Mouse (Mus musculus): ENCODE results near the gene Il34.
"Not testable (repeated sequence)": the region's sequence is repeated elsewhere in the genome, so short reads cannot be mapped to it uniquely, and the experiment has no call there.

The Il34 gene

GRCm38 (mm10) chr8:110811116-110811515 lies 5.4 kb upstream of the Il34 start:
- DNase-seq (ENCODE audit: low read depth in 2 of 2, low spot score in 2 of 2) = no peak

GRCm38 (mm10) chr8:110810481-110811065 lies 4.8 kb upstream of the Il34 start:
- no peak for DNase-seq (ENCODE audit: low read depth in 2 of 2, low spot score in 2 of 2)

GRCm38 (mm10) chr8:110809831-110810230 lies 4.1 kb upstream of the Il34 start:
- DNase-seq (ENCODE audit: low read depth in 2 of 2, low spot score in 2 of 2) = no peak

GRCm38 (mm10) chr8:110808495-110809472 lies 3.1 kb upstream of the Il34 start:
- DNase-seq (ENCODE audit: low read depth in 2 of 2, low spot score in 2 of 2) = no peak

GRCm38 (mm10) chr8:110806146-110806545 lies 422 bp upstream of the Il34 start:
- no peak for DNase-seq (ENCODE audit: low read depth in 2 of 2, low spot score in 2 of 2)

- no peak for DNase-seq (ENCODE audit: low read depth in 2 of 2, low spot score in 2 of 2)
Measured at GRCm38 (mm10) chr8:110804825-110805514, 754 bp downstream of the Il34 start.

GRCm38 (mm10) chr8:110803856-110804255 lies 1.9 kb downstream of the Il34 start:
- DNase-seq (ENCODE audit: low read depth in 2 of 2, low spot score in 2 of 2) = no peak

- DNase-seq (ENCODE audit: low read depth in 2 of 2, low spot score in 2 of 2) = no peak
Measured at GRCm38 (mm10) chr8:110802988-110803387, 2.7 kb downstream of the Il34 start.

- no peak for DNase-seq (ENCODE audit: low read depth in 2 of 2, low spot score in 2 of 2)
Measured at GRCm38 (mm10) chr8:110797086-110797485, 8.6 kb downstream of the Il34 start.

GRCm38 (mm10) chr8:110794363-110794965 lies 11.3 kb downstream of the Il34 start:
- DNase-seq (ENCODE audit: low read depth in 2 of 2, low spot score in 2 of 2) = no peak

- DNase-seq (ENCODE audit: low read depth in 2 of 2, low spot score in 2 of 2) = no peak
Measured at GRCm38 (mm10) chr8:110793936-110794335, 11.8 kb downstream of the Il34 start.

- no peak for DNase-seq (ENCODE audit: low read depth in 2 of 2, low spot score in 2 of 2)
Measured at GRCm38 (mm10) chr8:110793511-110793910, 12.2 kb downstream of the Il34 start.

GRCm38 (mm10) chr8:110792574-110793200 lies 13.0 kb downstream of the Il34 start:
- DNase-seq (ENCODE audit: low read depth in 2 of 2, low spot score in 2 of 2) = no peak

GRCm38 (mm10) chr8:110791164-110791563 lies 14.6 kb downstream of the Il34 start:
- no peak for DNase-seq (ENCODE audit: low read depth in 2 of 2, low spot score in 2 of 2)

GRCm38 (mm10) chr8:110790270-110790669 lies 15.5 kb downstream of the Il34 start:
- DNase-seq (ENCODE audit: low read depth in 2 of 2, low spot score in 2 of 2) = no peak

- DNase-seq (ENCODE audit: low read depth in 2 of 2, low spot score in 2 of 2) = no peak
Measured at GRCm38 (mm10) chr8:110789571-110789970, 16.2 kb downstream of the Il34 start.

GRCm38 (mm10) chr8:110788981-110789380 lies 16.7 kb downstream of the Il34 start:
- DNase-seq (ENCODE audit: low read depth in 2 of 2, low spot score in 2 of 2) = no peak

- DNase-seq (ENCODE audit: low read depth in 2 of 2, low spot score in 2 of 2) = no peak
Measured at GRCm38 (mm10) chr8:110787411-110787954, 18.2 kb downstream of the Il34 start.

- no peak for DNase-seq (ENCODE audit: low read depth in 2 of 2, low spot score in 2 of 2)
Measured at GRCm38 (mm10) chr8:110786934-110787333, 18.8 kb downstream of the Il34 start.

GRCm38 (mm10) chr8:110786501-110786900 lies 19.2 kb downstream of the Il34 start:
- not testable (repeated sequence) for DNase-seq (ENCODE audit: low read depth in 2 of 2, low spot score in 2 of 2)

- no peak for DNase-seq (ENCODE audit: low read depth in 2 of 2, low spot score in 2 of 2)
Measured at GRCm38 (mm10) chr8:110785366-110785765, 20.4 kb downstream of the Il34 start.

All from CD8-positive naive resting alpha-beta T cell, adult 2 months (primary cell).